ENCODE assay signal across 10 mouse cellular contexts in the genomic region with DNA sequence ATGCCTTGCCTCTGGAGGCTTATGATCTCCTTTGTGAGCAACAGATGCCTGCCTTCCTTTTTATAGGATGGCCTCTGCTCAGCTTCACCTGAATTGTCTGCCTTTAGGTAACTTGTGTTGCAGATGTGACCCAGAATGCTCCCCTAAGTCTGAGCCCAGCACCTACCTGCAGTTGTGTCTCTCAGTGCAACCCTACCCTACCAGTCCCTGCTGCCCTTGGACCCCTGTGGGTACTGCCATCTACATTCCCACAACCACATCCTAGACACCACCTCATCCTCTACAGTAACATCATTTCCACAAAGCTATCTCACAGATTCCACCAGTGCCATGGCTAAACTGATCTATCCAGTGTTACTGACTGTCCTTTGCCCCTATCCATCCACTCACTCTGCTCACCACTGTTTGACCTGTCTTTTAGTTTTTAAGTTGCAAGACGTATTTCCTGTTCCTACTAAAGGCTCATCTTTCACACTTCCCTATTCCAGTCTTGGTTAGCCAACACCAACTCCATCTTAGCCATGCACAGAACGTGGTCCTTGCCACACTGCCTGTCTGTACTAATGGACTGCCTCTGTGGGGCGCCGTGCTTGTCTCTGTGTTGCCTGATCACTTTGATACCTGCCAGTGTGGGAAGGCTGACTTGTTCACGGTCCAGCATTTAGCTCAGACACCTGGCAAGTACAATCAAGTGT. TPM values are rescaled to one million over a fixed set of nuclear protein-coding genes. Genes with fewer than 3 reads are reported as not detected.
A peak's percentile ranks its signal among the peaks of the same experiment; 100 is the strongest.
DNase-seq lines count a peak whose midpoint lies in the region; ATAC-seq and TF ChIP-seq lines count a peak whose summit lies in the region.
"Had no signal": no experiment of that assay in that cellular context is flagged by ENCODE, and none has a peak within 500 bp of the region (broad histone marks: within the 10 kb centered on the region; RNA-seq: fewer than 3 reads in every experiment).

No protein-coding gene starts in this region.

- H3K4me2 ChIP-seq in lung, embryonic 14.5 days, result no peak overlapping the region
- no peak overlapping the region for H3K4me2 ChIP-seq in forebrain, embryonic 12.5 days
- peak overlapping the region; percentile 37 for H3K4me2 ChIP-seq in hindbrain, embryonic 16.5 days (ENCODE audit: low read length)
- no peak overlapping the region for H3K4me2 ChIP-seq in neural tube, embryonic 13.5 days
- H3K4me2 ChIP-seq: heart, embryonic 13.5 days; liver, embryonic 15.5 days had no signal

- 0 out of 2 replicates have a peak, but pooled peaks cover 5% of the 10 kb centered on the region for H3K36me3 ChIP-seq in lung, embryonic 14.5 days (ENCODE audit: insufficient read depth)
- peaks cover 8% of the 10 kb centered on the region for H3K36me3 ChIP-seq in forebrain, embryonic 12.5 days (replicated peaks)
- H3K36me3 ChIP-seq in hindbrain, embryonic 16.5 days (ENCODE audit: control insufficient read depth, insufficient read depth, low read length), result no peaks in the 10 kb centered on the region
- peaks cover 13% of the 10 kb centered on the region; the same call in 1 of the 2 replicates for H3K36me3 ChIP-seq in neural tube, embryonic 13.5 days
- H3K36me3 ChIP-seq: liver, embryonic 15.5 days had no signal

- no peak overlapping the region for H3K4me3 ChIP-seq in lung, embryonic 14.5 days (ENCODE audit: low read depth, low read length)
- H3K4me3 ChIP-seq in forebrain, embryonic 12.5 days (replicated peaks), result no peak overlapping the region
- no peak overlapping the region for H3K4me3 ChIP-seq in hindbrain, embryonic 16.5 days (ENCODE audit: low read length)
- H3K4me3 ChIP-seq in neural tube, embryonic 13.5 days, result no peak overlapping the region
- H3K4me3 ChIP-seq: heart, embryonic 13.5 days; liver, embryonic 15.5 days had no signal

- H3K27me3 ChIP-seq in lung, embryonic 14.5 days (ENCODE audit: insufficient read depth, low read length), result no peaks in the 10 kb centered on the region
- H3K27me3 ChIP-seq in forebrain, embryonic 12.5 days, result no peaks in the 10 kb centered on the region
- no peaks in the 10 kb centered on the region for H3K27me3 ChIP-seq in hindbrain, embryonic 16.5 days (replicated peaks; ENCODE audit: control insufficient read depth, insufficient read depth, low read length)
- no peaks in the 10 kb centered on the region for H3K27me3 ChIP-seq in neural tube, embryonic 13.5 days
- H3K27me3 ChIP-seq: heart, embryonic 13.5 days; liver, embryonic 15.5 days had no signal

- no peaks in the 10 kb centered on the region for H3K9me3 ChIP-seq in lung, embryonic 14.5 days (ENCODE audit: low read depth, low read length)
- no peaks in the 10 kb centered on the region for H3K9me3 ChIP-seq in forebrain, embryonic 12.5 days
- H3K9me3 ChIP-seq in hindbrain, embryonic 16.5 days (ENCODE audit: control insufficient read depth, low read length), result no peaks in the 10 kb centered on the region
- no peaks in the 10 kb centered on the region for H3K9me3 ChIP-seq in neural tube, embryonic 13.5 days
- H3K9me3 ChIP-seq: heart, embryonic 13.5 days; liver, embryonic 15.5 days had no signal

- WGBS in lung, embryonic 14.5 days, result 59% methylated on average over 5 of the region's 5 CpGs
- 77% methylated on average over 5 of the region's 5 CpGs for WGBS in forebrain, embryonic 12.5 days
- 77% methylated on average over 5 of the region's 5 CpGs for WGBS in hindbrain, embryonic 16.5 days
- WGBS in neural tube, embryonic 13.5 days, result 75% methylated on average over 5 of the region's 5 CpGs

- H3K4me1 ChIP-seq in lung, embryonic 14.5 days (ENCODE audit: insufficient read depth), result no peaks in the 10 kb centered on the region
- peaks cover 4% of the 10 kb centered on the region; the same call in 1 of the 2 replicates for H3K4me1 ChIP-seq in forebrain, embryonic 12.5 days
- no peaks in the 10 kb centered on the region for H3K4me1 ChIP-seq in hindbrain, embryonic 16.5 days (ENCODE audit: control insufficient read depth, insufficient read depth, low read depth, low read length)
- H3K4me1 ChIP-seq in neural tube, embryonic 13.5 days (replicated peaks), result 0 out of 2 replicates have a peak, but pooled peaks cover 5% of the 10 kb centered on the region
- H3K4me1 ChIP-seq: heart, embryonic 13.5 days; liver, embryonic 15.5 days had no signal

- no peak overlapping the region for H3K9ac ChIP-seq in lung, embryonic 14.5 days
- no peak overlapping the region for H3K9ac ChIP-seq in forebrain, embryonic 12.5 days
- H3K9ac ChIP-seq in hindbrain, embryonic 16.5 days (ENCODE audit: low read depth, low read length), result no peak overlapping the region
- no peak overlapping the region for H3K9ac ChIP-seq in neural tube, embryonic 13.5 days
- H3K9ac ChIP-seq: heart, embryonic 13.5 days; liver, embryonic 15.5 days had no signal

- peak; percentile 11; the same call in 1 of the 2 replicates for ATAC-seq in lung, embryonic 14.5 days (ENCODE audit: insufficient read depth)
- 0 out of 2 replicates have a peak, but pooled peaks have one; percentile 14 for ATAC-seq in forebrain, embryonic 12.5 days (ENCODE audit: low FRiP score)
- ATAC-seq in hindbrain, embryonic 16.5 days, result no peak
- ATAC-seq in neural tube, embryonic 13.5 days (ENCODE audit: low read depth), result peak; percentile 55

- H3K27ac ChIP-seq in lung, embryonic 14.5 days (ENCODE audit: low read depth), result no peak overlapping the region
- no peak overlapping the region for H3K27ac ChIP-seq in forebrain, embryonic 12.5 days
- H3K27ac ChIP-seq in hindbrain, embryonic 16.5 days (ENCODE audit: low read depth, low read length), result no peak overlapping the region
- H3K27ac ChIP-seq in neural tube, embryonic 13.5 days (replicated peaks), result no peak overlapping the region
- H3K27ac ChIP-seq: heart, embryonic 13.5 days; liver, embryonic 15.5 days had no signal

- DNase-seq in lung, embryonic 14.5 days, result no peak
- no peak for DNase-seq in lung, adult 18-20 months
- DNase-seq in heart, postnatal 4 days, result no peak
- no peak for DNase-seq in cerebellum, postnatal 4 days (ENCODE audit: low spot score in 2 of 2)

- TF ChIP-seq CTCF in lung, embryonic 14.5 days (IDR thresholded peaks at IDR 0.05; ENCODE audit: low read depth), result no peak

RNA-seq across cellular contexts. Expression of gene Nek10, which starts 1.4 kb away (rescaled TPM):
- polyA plus RNA-seq in lung, embryonic 14.5 days (2014; fragmentation: Nextera tagmentation; extraction: Ambion mirVana), result 0.03 and 0.08 TPM in 2 replicates
- 0.05 TPM in 1 of 2 replicates, not detected in the other for polyA plus RNA-seq in forebrain, embryonic 12.5 days (2016; fragmentation: Nextera tagmentation; extraction: Ambion mirVana)
- polyA plus RNA-seq in hindbrain, embryonic 16.5 days (2015; fragmentation: Nextera tagmentation; extraction: Ambion mirVana), result 0.09 and 0.10 TPM in 2 replicates
- polyA plus RNA-seq in neural tube, embryonic 13.5 days (2015; fragmentation: Nextera tagmentation; extraction: Ambion mirVana), result 0.04 TPM in 1 of 2 replicates, not detected in the other
- under 1 TPM in 1 of 2 experiments, not detected in 1; 0.07 TPM for total RNA-seq in heart, postnatal 4 days (2021)
- polyA plus RNA-seq: intestine, postnatal 0 days had no signal
